Mouse (Mus musculus): ENCODE results near the gene Wbp11. TPM values are rescaled to one million over a fixed set of nuclear protein-coding genes. Genes with fewer than 3 reads are reported as not detected.

Wbp11 gene
- polyA plus RNA-seq, 1 experiment from 2014 or later: 67.7 TPM

- in situ Hi-C loops (cut with MboI; ENCODE audit: low pct_unique_long_range_greater_than_20kb): no loop called here
- TF ChIP-seq CTCF (IDR thresholded peaks at IDR 0.05): no peak
- peaks cover 3% of the 10 kb centered on the region for H3K27me3 ChIP-seq
- ATAC-seq: no peak
- POLR2A ChIA-PET: no interaction called here
- no peak for DNase-seq (ENCODE audit: low read depth, low spot score)
- CTCF ChIA-PET: no interaction called here
Measured at GRCm38 (mm10) chr6:136769143-136769542, 58.9 kb downstream of the Wbp11 start.

- H3K27me3 ChIP-seq: peaks cover 6% of the 10 kb centered on the region
- in situ Hi-C loops (cut with MboI; ENCODE audit: low pct_unique_long_range_greater_than_20kb): no loop called here
- POLR2A ChIA-PET: no interaction called here
- no peak for DNase-seq (ENCODE audit: low read depth, low spot score)
- CTCF ChIA-PET: no interaction called here
- ATAC-seq: no peak
- TF ChIP-seq CTCF (IDR thresholded peaks at IDR 0.05): no peak
Measured at GRCm38 (mm10) chr6:136763912-136764311, 64.1 kb downstream of the Wbp11 start.

Other genes with a start within 250 kb of the Wbp11 start
- not detected for gene Plbd1, start 166.3 kb downstream of the Wbp11 start, polyA plus RNA-seq (2021)
- gene Gucy2c, start 46.5 kb downstream of the Wbp11 start, polyA plus RNA-seq (2021): 0.01 TPM
- gene Hist4h4, start 23.8 kb downstream of the Wbp11 start, polyA plus RNA-seq (2021): 0.05 TPM
- gene H2afj, start 20.0 kb downstream of the Wbp11 start, polyA plus RNA-seq (2021): 111 TPM
- gene BC049715, start 607 bp downstream of the Wbp11 start, polyA plus RNA-seq (2021): 1.1 TPM
- gene Smco3, start 7.2 kb upstream of the Wbp11 start, polyA plus RNA-seq (2021): 0.24 TPM
- gene Art4, start 29.5 kb upstream of the Wbp11 start, polyA plus RNA-seq (2021): not detected
- 0.68 TPM for gene Mgp, start 47.6 kb upstream of the Wbp11 start, polyA plus RNA-seq (2021)
- 0.30 TPM for gene Erp27, start 93.9 kb upstream of the Wbp11 start, polyA plus RNA-seq (2021)
- gene Pde6h, start 95.6 kb upstream of the Wbp11 start, polyA plus RNA-seq (2021): 1.3 TPM
- gene Arhgdib, start 113.7 kb upstream of the Wbp11 start, polyA plus RNA-seq (2021): 11.6 TPM